Mouse (Mus musculus) intestine, embryonic 14.5 days (tissue): ENCODE data around the gene Fam13c. TPM values are rescaled to one million over a fixed set of nuclear protein-coding genes. Genes with fewer than 3 reads are reported as not detected.

Source experiments
- ATAC-seq: fragments of 200-750 bp; cut with Nextera tagmentation; replicated peaks from 2 replicates; pipeline ENCODE4 v1.8.0; 2017; ENCODE audit warnings: low read depth, moderate number of reproducible peaks, moderate TSS enrichment, moderate library complexity; ENCODE audit not compliant: low FRiP score, low TSS enrichment
- DNase-seq: peaks from one replicate; pipeline ENCODE4 v3.0.0-alpha.2; 2018; ENCODE audit warnings: low spot score
- H3K27ac ChIP-seq: fragments of 300-500 bp; sonication (generic); 2 replicates; pipeline ENCODE4 v1.5.1; 2014; ENCODE audit warnings: low read depth, mild to moderate bottlenecking, control low read depth
- H3K27me3 ChIP-seq: fragments of 300-500 bp; sonication (generic); replicated peaks from 2 replicates; pipeline ENCODE4 v1.6.1; 2014; ENCODE audit warnings: low read length, control low read depth; ENCODE audit not compliant: control insufficient read depth, insufficient read depth
- H3K36me3 ChIP-seq: fragments of 300-500 bp; sonication (generic); 2 replicates; pipeline ENCODE4 v1.6.1; 2014; ENCODE audit warnings: low read length, control low read depth; ENCODE audit not compliant: control insufficient read depth, insufficient read depth
- H3K4me1 ChIP-seq: fragments of 300-500 bp; sonication (generic); replicated peaks from 2 replicates; pipeline ENCODE4 v1.6.1; 2014; ENCODE audit warnings: low read length, control low read depth, mixed read lengths; ENCODE audit not compliant: control insufficient read depth, insufficient read depth
- H3K4me2 ChIP-seq: fragments of 300-500 bp; sonication (generic); 2 replicates; pipeline ENCODE4 v1.6.1; 2014; ENCODE audit warnings: low read length
- H3K4me3 ChIP-seq: fragments of 300-500 bp; sonication (generic); 2 replicates; pipeline ENCODE4 v1.5.1; 2014; ENCODE audit warnings: low read depth, low read length, control low read depth, mixed read lengths
- H3K9ac ChIP-seq: fragments of 300-500 bp; sonication (generic); 2 replicates; pipeline ENCODE4 v1.6.1; 2014; ENCODE audit warnings: mild to moderate bottlenecking, low read length
- H3K9me3 ChIP-seq: fragments of 300-500 bp; sonication (generic); 2 replicates; pipeline ENCODE4 v1.6.1; 2016; ENCODE audit warnings: low read length, control low read depth; ENCODE audit not compliant: control insufficient read depth
- WGBS: fragments of 180-500 bp; shearing (Covaris S2); extraction: QIAGEN DNeasy Blood & Tissue Kit; methylation state at CpG from one replicate; pipeline ENCODE4 v1.1.7; 2014; 5-methylcytosine and 5-hydroxymethylcytosine counted together
- polyA plus RNA-seq: library from polyadenylated mRNA; unstranded; fragments of >200 nt; fragmentation: Nextera tagmentation; extraction: Ambion mirVana; gene quantifications from 2 replicates; pipeline ENCODE4 v1.2.1, GENCODE M21; 2014

Gene Fam13c
- polyA plus RNA-seq, 1 experiment from 2014 or later: 9.7 TPM

- no peak for ATAC-seq
- Histone ChIP-seq H3K27ac (no peak overlapping the region), H3K4me1 (peaks cover 2% of the 10 kb centered on the region; the same call in 1 of the 2 replicates), H3K4me3 (no peak overlapping the region), H3K9ac (no peak overlapping the region), H3K36me3 (no peaks in the 10 kb centered on the region), H3K27me3 (no peaks in the 10 kb centered on the region), H3K9me3 (no peaks in the 10 kb centered on the region), H3K4me2 (peak overlapping the region; percentile 93; the same call in 1 of the 2 replicates)
- DNase-seq: no peak
- 70% methylated on average over 5 of the region's 5 CpGs for WGBS
Observed at GRCm38 (mm10) chr10:70442623-70443022, 2.3 kb downstream of the Fam13c start.

- Histone ChIP-seq H3K4me2 (no peak overlapping the region), H3K9ac (no peak overlapping the region), H3K27ac (no peak overlapping the region), H3K4me3 (no peak overlapping the region), H3K9me3 (no peaks in the 10 kb centered on the region), H3K4me1 (no peaks in the 10 kb centered on the region), H3K36me3 (0 out of 2 replicates have a peak, but pooled peaks cover 4% of the 10 kb centered on the region), H3K27me3 (no peaks in the 10 kb centered on the region)
- ATAC-seq (no peak), DNase-seq (no peak)
- WGBS: 74% methylated on average over 4 of the region's 4 CpGs
Observed at GRCm38 (mm10) chr10:70447787-70448186, 7.5 kb downstream of the Fam13c start.

DNA sequence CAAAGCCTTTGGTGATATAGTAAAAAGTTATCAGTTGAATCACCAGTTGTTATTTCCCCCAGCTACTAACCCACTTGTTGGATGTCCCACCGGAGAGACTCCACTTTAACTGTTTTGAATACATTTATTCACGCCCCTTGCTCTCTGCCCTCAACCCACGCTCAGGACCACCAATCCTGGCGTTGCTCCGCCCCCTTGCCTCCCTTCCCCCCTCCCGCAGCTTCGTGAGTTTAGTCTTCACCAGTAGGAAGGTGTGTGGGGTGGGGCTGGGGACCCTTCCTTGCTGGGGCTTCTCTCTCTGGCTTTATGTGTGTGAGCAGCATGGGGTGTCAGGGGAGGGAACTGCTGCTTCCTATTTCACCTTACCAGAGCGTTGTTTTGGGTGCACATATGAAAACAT is 8.9 kb downstream of the Fam13c start:
- ATAC-seq (no peak), DNase-seq (no peak)
- WGBS: 40% methylated on average over 8 of the region's 8 CpGs
- H3K4me1 ChIP-seq: no peaks in the 10 kb centered on the region
- H3K27ac ChIP-seq: no peak overlapping the region
- H3K36me3 ChIP-seq: 0 out of 2 replicates have a peak, but pooled peaks cover 4% of the 10 kb centered on the region
- H3K4me2 ChIP-seq: no peak overlapping the region
- no peaks in the 10 kb centered on the region for H3K9me3 ChIP-seq
- H3K4me3 ChIP-seq: no peak overlapping the region
- H3K27me3 ChIP-seq: no peaks in the 10 kb centered on the region
- no peak overlapping the region for H3K9ac ChIP-seq

DNA sequence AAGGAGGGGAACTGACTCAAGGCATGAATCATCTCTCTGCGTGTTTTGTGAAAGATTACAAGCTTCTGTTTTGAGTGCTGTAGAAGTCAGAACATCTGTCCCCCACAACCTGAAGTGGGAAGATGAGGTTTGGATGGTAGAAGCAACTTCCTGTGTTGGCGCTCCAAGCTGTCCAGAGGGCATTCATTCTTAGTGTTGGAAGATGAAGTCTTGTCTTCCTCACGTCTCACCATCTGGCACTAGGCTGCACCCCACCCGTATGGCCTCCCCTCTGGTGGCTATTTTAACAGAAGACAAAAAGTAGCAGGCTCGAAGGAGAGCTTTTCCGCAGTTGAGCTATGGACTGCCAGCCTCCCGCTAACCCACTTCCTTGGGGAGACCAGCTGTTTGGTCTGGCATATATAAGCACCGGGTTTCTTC is 15.6 kb downstream of the Fam13c start:
- H3K27ac ChIP-seq: no peak overlapping the region
- H3K36me3 ChIP-seq: 0 out of 2 replicates have a peak, but pooled peaks cover 4% of the 10 kb centered on the region
- no peak for DNase-seq
- H3K4me1 ChIP-seq: no peaks in the 10 kb centered on the region
- H3K9me3 ChIP-seq: no peaks in the 10 kb centered on the region
- H3K27me3 ChIP-seq: no peaks in the 10 kb centered on the region
- H3K4me3 ChIP-seq: no peak overlapping the region
- H3K9ac ChIP-seq: no peak overlapping the region
- ATAC-seq: no peak
- WGBS: 93% methylated on average over 8 of the region's 8 CpGs
- no peak overlapping the region for H3K4me2 ChIP-seq

DNA sequence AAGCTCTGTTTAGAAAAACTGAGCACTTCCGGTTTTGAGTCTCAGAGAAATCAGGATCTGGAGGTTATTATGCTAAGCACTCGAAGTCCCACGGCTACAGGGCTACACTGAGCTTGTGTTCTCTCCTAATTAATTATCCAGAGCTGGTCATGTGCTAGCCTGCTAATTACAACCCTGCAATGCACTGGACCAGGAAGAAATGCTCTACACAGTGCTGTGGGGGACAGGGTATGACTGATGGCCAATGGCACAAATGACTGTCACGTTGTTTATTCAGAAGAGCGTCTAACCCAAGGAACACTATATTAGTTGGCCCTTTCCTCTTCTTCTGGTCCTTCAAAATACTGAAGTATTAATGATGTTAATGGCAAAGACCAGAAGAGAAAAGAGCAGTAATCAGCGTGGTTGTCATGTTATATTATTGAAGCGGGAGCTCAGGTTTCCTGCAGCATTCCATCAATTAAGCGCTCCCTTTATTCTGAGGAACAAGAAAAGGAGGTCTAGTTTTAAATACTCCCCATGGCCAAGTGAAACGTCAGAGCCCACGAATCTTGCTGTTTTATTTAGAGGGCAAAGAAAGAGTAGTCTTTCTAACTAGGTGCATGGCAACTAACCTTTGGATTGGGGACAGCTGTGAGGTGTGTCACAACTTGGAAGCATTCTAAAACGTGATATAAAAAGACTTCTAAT is 18.4 kb downstream of the Fam13c start:
- no peak overlapping the region for H3K4me3 ChIP-seq
- H3K9ac ChIP-seq: no peak overlapping the region
- H3K4me2 ChIP-seq: no peak overlapping the region
- H3K4me1 ChIP-seq: no peaks in the 10 kb centered on the region
- no peaks in the 10 kb centered on the region for H3K36me3 ChIP-seq
- DNase-seq: no peak
- H3K27ac ChIP-seq: no peak overlapping the region
- ATAC-seq: no peak
- 56% methylated on average over 11 of the region's 11 CpGs for WGBS
- H3K9me3 ChIP-seq: no peaks in the 10 kb centered on the region
- no peaks in the 10 kb centered on the region for H3K27me3 ChIP-seq

DNA sequence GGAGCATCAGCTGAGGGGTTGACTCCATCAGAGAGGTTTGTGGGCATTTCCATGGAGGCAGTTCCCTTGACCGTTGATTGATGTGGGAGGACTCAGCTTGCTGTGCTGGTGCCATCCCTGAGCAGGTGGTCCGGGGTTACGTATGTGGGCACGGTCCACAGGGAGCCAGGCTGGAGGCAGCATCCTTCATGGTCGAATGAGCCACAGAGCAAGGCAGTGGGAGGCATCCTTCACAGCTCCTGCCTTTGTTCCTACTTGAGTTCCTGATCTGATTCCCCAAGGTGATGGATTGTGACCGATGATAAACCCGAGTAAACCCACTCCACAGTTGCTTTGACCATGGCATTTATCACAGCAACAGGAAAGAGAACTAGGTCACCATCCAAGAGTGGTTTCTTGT is 25.4 kb downstream of the Fam13c start:
- Histone ChIP-seq H3K9ac (no peak overlapping the region), H3K4me2 (no peak overlapping the region), H3K4me1 (no peaks in the 10 kb centered on the region), H3K4me3 (no peak overlapping the region), H3K36me3 (no peaks in the 10 kb centered on the region), H3K9me3 (no peaks in the 10 kb centered on the region), H3K27me3 (no peaks in the 10 kb centered on the region), H3K27ac (no peak overlapping the region)
- DNase-seq (no peak), ATAC-seq (no peak)
- WGBS: 85% methylated on average over 7 of the region's 7 CpGs

DNA sequence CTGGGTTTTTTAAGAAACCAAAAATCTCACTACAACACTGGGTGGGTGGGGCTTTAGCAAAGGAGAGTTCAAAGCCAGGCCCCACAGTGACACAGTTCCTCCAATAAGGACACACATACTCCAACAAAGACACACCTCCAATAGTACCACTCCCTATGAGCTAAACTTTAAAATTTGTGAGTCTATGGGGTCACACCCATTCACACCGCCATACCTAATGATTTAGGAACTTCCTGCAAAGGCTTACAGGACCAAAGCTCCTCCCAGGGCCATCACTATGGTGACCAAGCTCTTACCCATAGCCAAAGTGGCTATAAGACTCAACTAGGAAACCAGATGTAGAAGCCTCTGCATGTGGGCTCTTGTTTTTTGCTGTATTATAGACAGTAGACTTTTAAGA is 30.6 kb downstream of the Fam13c start:
- Histone ChIP-seq H3K9me3 (peaks cover 5% of the 10 kb centered on the region; the same call in 1 of the 2 replicates), H3K4me2 (no peak overlapping the region), H3K4me1 (no peaks in the 10 kb centered on the region), H3K27ac (no peak overlapping the region), H3K9ac (no peak overlapping the region), H3K36me3 (no peaks in the 10 kb centered on the region), H3K4me3 (no peak overlapping the region), H3K27me3 (no peaks in the 10 kb centered on the region)
- no peak for DNase-seq
- WGBS: 62% methylated on average over 1 of the region's 1 CpGs
- no peak for ATAC-seq

DNA sequence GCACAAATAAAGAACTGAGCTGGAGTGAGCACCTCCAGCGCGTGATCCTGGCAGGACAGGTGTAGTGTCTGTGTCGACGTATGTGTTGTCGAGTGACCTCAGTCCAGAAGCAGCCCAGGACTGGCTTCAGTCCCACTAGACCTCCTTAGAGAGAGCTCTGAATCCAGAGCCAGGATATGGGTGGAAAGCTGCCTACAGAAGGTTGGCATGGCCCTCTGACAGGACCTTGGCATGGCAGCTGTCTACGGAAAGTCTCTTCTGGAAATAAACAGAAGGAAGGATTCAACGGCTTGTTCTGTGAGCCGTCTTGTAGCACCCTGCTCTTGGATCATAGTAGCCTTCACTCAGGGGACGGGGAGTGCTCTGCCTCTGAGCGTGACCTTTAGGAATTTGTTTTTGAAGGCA is 37.5 kb downstream of the Fam13c start:
- Histone ChIP-seq H3K9ac (no peak overlapping the region), H3K36me3 (0 out of 2 replicates have a peak, but pooled peaks cover 2% of the 10 kb centered on the region), H3K27ac (no peak overlapping the region), H3K4me3 (no peak overlapping the region), H3K27me3 (no peaks in the 10 kb centered on the region), H3K4me1 (no peaks in the 10 kb centered on the region), H3K9me3 (peaks cover 5% of the 10 kb centered on the region; the same call in 1 of the 2 replicates), H3K4me2 (no peak overlapping the region)
- DNase-seq (no peak), ATAC-seq (no peak)
- 94% methylated on average over 10 of the region's 10 CpGs for WGBS

DNA sequence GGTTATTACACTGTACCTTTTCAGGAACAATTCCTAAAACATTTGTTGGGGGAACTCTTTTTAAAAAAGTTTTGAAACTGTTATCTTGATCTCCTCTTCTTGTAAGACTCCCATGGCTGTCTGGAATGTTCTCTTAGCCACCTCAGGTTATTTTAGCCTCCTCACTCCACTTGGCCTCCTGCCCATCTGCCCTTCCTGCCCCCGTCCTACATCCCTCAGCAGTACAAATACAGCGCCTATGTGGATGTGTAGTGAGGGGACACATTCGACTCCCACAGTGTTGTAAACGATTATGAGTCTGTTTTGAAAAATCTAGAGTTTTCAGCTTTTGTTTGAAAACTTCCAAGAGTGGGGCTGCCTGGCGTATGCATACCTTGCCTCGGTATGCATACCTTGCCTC is 43.5 kb downstream of the Fam13c start:
- ATAC-seq: no peak

More for the DNA sequence above, 43.5 kb downstream of the Fam13c start:
- Histone ChIP-seq H3K36me3 (no peaks in the 10 kb centered on the region), H3K4me2 (no peak overlapping the region), H3K9me3 (no peaks in the 10 kb centered on the region), H3K9ac (no peak overlapping the region), H3K4me1 (no peaks in the 10 kb centered on the region), H3K27me3 (no peaks in the 10 kb centered on the region), H3K4me3 (no peak overlapping the region), H3K27ac (no peak overlapping the region)
- WGBS: 69% methylated on average over 6 of the region's 6 CpGs
- no peak for DNase-seq
